Mouse (Mus musculus): ENCODE results near the gene Gria1. TPM values are rescaled to one million over a fixed set of nuclear protein-coding genes. Genes with fewer than 3 reads are reported as not detected.

Gria1 gene
- total and polyA plus RNA-seq, 2 experiments from 2014 or later, result 2.1 to 5.6 TPM

GRCm38 (mm10) chr11:57145704-57146103, 134.5 kb downstream of the Gria1 start:
- Histone ChIP-seq H3K9me3 (replicated peaks; ENCODE audit: control insufficient read depth, low read length) (no peaks in the 10 kb centered on the region), H3K4me3 (ENCODE audit: low read depth, low read length) (no peak overlapping the region), H3K27ac (ENCODE audit: low read depth) (no peak overlapping the region), H3K9ac (replicated peaks; ENCODE audit: low read depth, low read length) (no peak overlapping the region), H3K27me3 (ENCODE audit: control insufficient read depth, insufficient read depth, low read length) (no peaks in the 10 kb centered on the region), H3K36me3 (replicated peaks; ENCODE audit: control insufficient read depth, insufficient read depth, low read length) (no peaks in the 10 kb centered on the region), H3K4me1 (ENCODE audit: control insufficient read depth, insufficient read depth) (no peaks in the 10 kb centered on the region), H3K4me2 (ENCODE audit: low read depth, low read length) (no peak overlapping the region)
- no peak for ATAC-seq (ENCODE audit: insufficient read depth, low read depth)
- 59% methylated on average over 7 of the region's 7 CpGs for WGBS
- no peak for TF ChIP-seq EP300 (IDR thresholded peaks at IDR 0.05; ENCODE audit: low read depth)
- TF ChIP-seq CTCF (IDR thresholded peaks at IDR 0.05; ENCODE audit: low read depth), result no peak
- DNase-seq (ENCODE audit: low spot score), result no peak

GRCm38 (mm10) chr11:57151674-57152073, 140.5 kb downstream of the Gria1 start:
- 38% methylated on average over 4 of the region's 4 CpGs for WGBS
- Histone ChIP-seq H3K27me3 (ENCODE audit: control insufficient read depth, insufficient read depth, low read length) (no peaks in the 10 kb centered on the region), H3K9me3 (replicated peaks; ENCODE audit: control insufficient read depth, low read length) (no peaks in the 10 kb centered on the region), H3K4me2 (ENCODE audit: low read depth, low read length) (no peak overlapping the region), H3K36me3 (replicated peaks; ENCODE audit: control insufficient read depth, insufficient read depth, low read length) (no peaks in the 10 kb centered on the region), H3K9ac (replicated peaks; ENCODE audit: low read depth, low read length) (no peak overlapping the region), H3K27ac (ENCODE audit: low read depth) (no peak overlapping the region), H3K4me1 (ENCODE audit: control insufficient read depth, insufficient read depth) (peaks cover 4% of the 10 kb centered on the region; the same call in 1 of the 2 replicates), H3K4me3 (ENCODE audit: low read depth, low read length) (no peak overlapping the region)
- TF ChIP-seq CTCF (IDR thresholded peaks at IDR 0.05; ENCODE audit: low read depth) (no peak), EP300 (IDR thresholded peaks at IDR 0.05; ENCODE audit: low read depth) (no peak)
- ATAC-seq (ENCODE audit: insufficient read depth, low read depth), result no peak
- DNase-seq (ENCODE audit: low spot score), result no peak

- Histone ChIP-seq H3K4me2 (ENCODE audit: low read depth, low read length) (no peak overlapping the region), H3K36me3 (replicated peaks; ENCODE audit: control insufficient read depth, insufficient read depth, low read length) (no peaks in the 10 kb centered on the region), H3K27me3 (ENCODE audit: control insufficient read depth, insufficient read depth, low read length) (no peaks in the 10 kb centered on the region), H3K4me1 (ENCODE audit: control insufficient read depth, insufficient read depth) (peaks cover 4% of the 10 kb centered on the region; the same call in 1 of the 2 replicates), H3K4me3 (ENCODE audit: low read depth, low read length) (no peak overlapping the region), H3K9ac (replicated peaks; ENCODE audit: low read depth, low read length) (no peak overlapping the region), H3K9me3 (replicated peaks; ENCODE audit: control insufficient read depth, low read length) (no peaks in the 10 kb centered on the region), H3K27ac (ENCODE audit: low read depth) (no peak overlapping the region)
- TF ChIP-seq CTCF (IDR thresholded peaks at IDR 0.05; ENCODE audit: low read depth), result no peak
- TF ChIP-seq EP300 (IDR thresholded peaks at IDR 0.05; ENCODE audit: low read depth), result no peak
- DNase-seq (ENCODE audit: low spot score), result no peak
- ATAC-seq (ENCODE audit: insufficient read depth, low read depth), result no peak
- WGBS, result 54% methylated on average over 8 of the region's 8 CpGs
Observed at GRCm38 (mm10) chr11:57154998-57155397, 143.8 kb downstream of the Gria1 start.

GRCm38 (mm10) chr11:57159412-57159811, 148.2 kb downstream of the Gria1 start:
- 66% methylated on average over 3 of the region's 3 CpGs for WGBS
- H3K27ac ChIP-seq (ENCODE audit: low read depth), result no peak overlapping the region
- no peak overlapping the region for H3K9ac ChIP-seq (replicated peaks; ENCODE audit: low read depth, low read length)
- H3K4me1 ChIP-seq (ENCODE audit: control insufficient read depth, insufficient read depth), result no peaks in the 10 kb centered on the region
- no peaks in the 10 kb centered on the region for H3K36me3 ChIP-seq (replicated peaks; ENCODE audit: control insufficient read depth, insufficient read depth, low read length)
- no peak overlapping the region for H3K4me2 ChIP-seq (ENCODE audit: low read depth, low read length)
- H3K4me3 ChIP-seq (ENCODE audit: low read depth, low read length), result no peak overlapping the region
- ATAC-seq (ENCODE audit: insufficient read depth, low read depth), result no peak
- no peak for DNase-seq (ENCODE audit: low spot score)
- H3K9me3 ChIP-seq (replicated peaks; ENCODE audit: control insufficient read depth, low read length), result no peaks in the 10 kb centered on the region
- H3K27me3 ChIP-seq (ENCODE audit: control insufficient read depth, insufficient read depth, low read length), result no peaks in the 10 kb centered on the region
- no peak for TF ChIP-seq EP300 (IDR thresholded peaks at IDR 0.05; ENCODE audit: low read depth)
- no peak for TF ChIP-seq CTCF (IDR thresholded peaks at IDR 0.05; ENCODE audit: low read depth)

- no peaks in the 10 kb centered on the region for H3K4me1 ChIP-seq (ENCODE audit: control insufficient read depth, insufficient read depth)
- H3K9ac ChIP-seq (replicated peaks; ENCODE audit: low read depth, low read length), result no peak overlapping the region
- H3K4me3 ChIP-seq (ENCODE audit: low read depth, low read length), result no peak overlapping the region
- 94% methylated on average over 8 of the region's 8 CpGs for WGBS
- ATAC-seq (ENCODE audit: insufficient read depth, low read depth) (no peak), DNase-seq (ENCODE audit: low spot score) (no peak)
- H3K4me2 ChIP-seq (ENCODE audit: low read depth, low read length), result no peak overlapping the region
- H3K9me3 ChIP-seq (replicated peaks; ENCODE audit: control insufficient read depth, low read length), result no peaks in the 10 kb centered on the region
- H3K27ac ChIP-seq (ENCODE audit: low read depth), result no peak overlapping the region
- H3K36me3 ChIP-seq (replicated peaks; ENCODE audit: control insufficient read depth, insufficient read depth, low read length), result no peaks in the 10 kb centered on the region
- no peaks in the 10 kb centered on the region for H3K27me3 ChIP-seq (ENCODE audit: control insufficient read depth, insufficient read depth, low read length)
- no peak for TF ChIP-seq EP300 (IDR thresholded peaks at IDR 0.05; ENCODE audit: low read depth)
- TF ChIP-seq CTCF (IDR thresholded peaks at IDR 0.05; ENCODE audit: low read depth), result no peak
Observed at GRCm38 (mm10) chr11:57160076-57160475, 148.9 kb downstream of the Gria1 start.

- no peak overlapping the region for H3K4me2 ChIP-seq (ENCODE audit: low read depth, low read length)
- no peaks in the 10 kb centered on the region for H3K27me3 ChIP-seq (ENCODE audit: control insufficient read depth, insufficient read depth, low read length)
- DNase-seq (ENCODE audit: low spot score) (no peak), ATAC-seq (ENCODE audit: insufficient read depth, low read depth) (no peak)
- no peaks in the 10 kb centered on the region for H3K9me3 ChIP-seq (replicated peaks; ENCODE audit: control insufficient read depth, low read length)
- H3K9ac ChIP-seq (replicated peaks; ENCODE audit: low read depth, low read length), result no peak overlapping the region
- H3K36me3 ChIP-seq (replicated peaks; ENCODE audit: control insufficient read depth, insufficient read depth, low read length), result no peaks in the 10 kb centered on the region
- no peak for TF ChIP-seq CTCF (IDR thresholded peaks at IDR 0.05; ENCODE audit: low read depth)
- TF ChIP-seq EP300 (IDR thresholded peaks at IDR 0.05; ENCODE audit: low read depth), result no peak
- no peaks in the 10 kb centered on the region for H3K4me1 ChIP-seq (ENCODE audit: control insufficient read depth, insufficient read depth)
- no peak overlapping the region for H3K27ac ChIP-seq (ENCODE audit: low read depth)
- no peak overlapping the region for H3K4me3 ChIP-seq (ENCODE audit: low read depth, low read length)
- WGBS, result 79% methylated on average over 6 of the region's 6 CpGs
Observed at GRCm38 (mm10) chr11:57162931-57163330, 151.7 kb downstream of the Gria1 start.

Data from heart, postnatal 0 days (tissue).